Mouse (Mus musculus) WW6 (cell line): ENCODE measurements at regions not wholly inside any gene's neighbourhood (a gene's known extent, or its start where the extent isn't known, plus 50 kb on each side); places are given as distances from the start of the nearest gene placed in this dataset.

ENCODE experiments used
- DNase-seq: peaks from one replicate; pipeline ENCODE4 v3.0.0-alpha.2; 2013; ENCODE audit warnings: low read depth, low spot score

DNA sequence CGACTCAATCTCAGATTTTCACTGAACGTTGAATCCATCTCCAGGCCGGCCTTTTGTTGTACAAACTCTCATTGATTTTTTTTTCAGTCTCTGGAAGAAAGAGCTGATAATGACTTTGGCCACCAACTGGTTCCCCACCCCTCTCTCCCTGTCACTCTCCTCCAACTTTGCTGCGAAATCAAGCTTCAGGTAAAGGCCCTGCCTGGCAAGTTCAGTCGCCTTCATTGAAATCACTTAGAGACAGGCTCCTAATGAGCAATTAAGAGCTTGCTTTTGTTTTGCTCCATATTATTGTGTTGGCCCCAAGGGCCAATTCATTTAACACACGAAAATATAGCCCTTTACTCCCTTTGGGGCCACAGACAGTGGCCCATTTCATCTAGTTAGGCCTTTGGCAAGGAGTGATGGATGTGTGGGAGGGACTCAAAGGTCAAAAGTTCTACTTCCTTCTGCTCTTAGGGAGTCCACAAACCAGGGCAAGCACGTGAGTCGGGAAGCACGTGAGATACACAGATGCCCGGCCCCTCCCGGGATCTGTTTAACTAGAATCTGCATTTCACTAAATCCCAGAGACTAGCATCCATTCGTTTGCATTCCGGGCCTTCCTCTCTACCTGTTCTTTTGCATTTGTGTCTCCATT is 120.0 kb downstream of the Dact1 start:
- DNase-seq = peak; percentile 31

DNA sequence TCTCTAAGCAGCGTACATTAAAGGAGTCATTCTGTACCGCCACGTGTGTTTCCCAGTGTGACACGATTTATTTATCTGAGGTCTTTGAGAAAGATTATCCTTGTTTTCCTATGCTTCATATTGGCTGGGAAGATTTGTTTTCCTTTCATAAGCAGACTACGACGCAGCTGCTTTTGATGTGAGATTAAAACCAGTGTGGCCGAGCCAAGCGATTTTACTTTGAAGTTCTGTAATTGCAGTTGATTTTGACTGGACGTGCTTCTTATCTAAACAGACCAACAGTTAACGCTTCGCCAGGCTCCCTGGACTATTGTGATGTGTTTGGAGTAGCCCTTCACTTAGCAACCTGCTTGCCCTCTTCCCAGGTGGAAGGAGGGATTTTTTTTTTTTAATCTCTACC is 120.6 kb downstream of the Dact1 start:
- DNase-seq = no peak

DNA sequence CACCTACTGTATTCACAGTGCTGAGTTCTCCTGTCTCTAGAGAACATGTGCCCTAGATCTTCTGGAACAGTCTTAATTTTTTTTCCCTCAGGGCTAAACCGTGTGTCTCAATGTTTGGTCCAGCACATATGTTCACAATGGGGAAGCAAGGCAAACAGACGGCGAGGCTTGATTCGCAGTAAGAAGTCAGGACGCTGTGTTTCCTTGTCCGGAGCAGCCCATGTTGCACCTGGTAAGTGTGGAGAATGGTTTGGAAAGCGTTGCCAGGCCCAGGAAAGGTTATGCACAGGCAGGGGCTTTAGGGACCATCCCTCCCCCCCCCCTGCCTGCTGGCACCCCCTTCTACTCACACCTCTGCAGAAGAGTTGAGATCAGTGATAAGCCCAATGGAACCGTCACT is 121.4 kb downstream of the Dact1 start:
- no peak for DNase-seq

DNA sequence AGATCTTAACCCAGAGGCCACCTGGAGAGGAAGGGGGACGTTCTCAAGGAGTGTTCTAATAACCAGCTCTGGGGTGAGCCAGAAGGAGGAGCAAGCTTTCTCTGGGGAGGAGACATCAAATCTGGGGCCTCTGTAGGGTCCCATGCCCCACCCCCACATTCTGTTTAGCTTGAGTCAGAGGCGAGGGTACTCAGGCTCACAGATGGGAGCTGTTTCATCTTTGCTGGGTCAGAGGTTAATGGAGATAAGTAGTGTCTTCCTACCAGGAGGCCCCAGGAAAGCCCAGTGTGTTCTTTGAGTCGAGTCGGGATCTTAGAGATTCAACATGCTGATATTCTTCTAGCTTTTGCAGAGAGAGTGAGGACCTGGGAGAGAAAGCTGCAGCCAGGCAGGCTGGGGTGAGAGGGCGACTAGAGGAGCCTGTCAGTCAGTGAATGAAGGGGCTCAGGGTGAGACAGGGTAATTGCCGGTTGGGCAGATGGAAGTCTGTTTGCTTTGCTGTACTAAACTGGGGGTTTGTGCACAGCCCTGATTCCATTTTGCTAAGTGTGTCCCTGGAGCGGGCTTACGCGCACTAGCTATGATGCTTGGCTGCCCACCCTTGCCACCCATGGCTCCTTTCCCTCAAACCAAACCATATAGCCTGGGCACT is 124.0 kb downstream of the Dact1 start:
- no peak for DNase-seq

DNA sequence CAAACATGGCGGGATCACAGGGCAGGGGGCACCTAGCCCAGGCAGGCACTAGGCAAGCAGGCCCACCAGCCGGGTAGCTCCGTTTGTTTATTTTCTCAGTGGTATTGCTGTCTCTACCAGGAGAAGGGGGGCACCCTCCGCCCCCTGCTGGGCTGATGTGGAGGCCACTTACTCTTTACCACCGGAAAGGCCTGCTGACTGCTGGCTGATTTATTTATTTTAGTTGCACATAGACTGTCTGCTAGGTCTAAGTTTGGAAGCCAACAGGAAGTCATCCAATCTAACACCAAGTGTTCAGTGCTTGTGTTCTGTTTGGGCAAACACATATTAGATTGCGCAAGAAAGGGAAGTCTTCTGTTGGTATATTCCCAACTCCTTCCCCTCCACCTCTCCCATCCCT is 128.6 kb downstream of the Dact1 start:
- DNase-seq = no peak

DNA sequence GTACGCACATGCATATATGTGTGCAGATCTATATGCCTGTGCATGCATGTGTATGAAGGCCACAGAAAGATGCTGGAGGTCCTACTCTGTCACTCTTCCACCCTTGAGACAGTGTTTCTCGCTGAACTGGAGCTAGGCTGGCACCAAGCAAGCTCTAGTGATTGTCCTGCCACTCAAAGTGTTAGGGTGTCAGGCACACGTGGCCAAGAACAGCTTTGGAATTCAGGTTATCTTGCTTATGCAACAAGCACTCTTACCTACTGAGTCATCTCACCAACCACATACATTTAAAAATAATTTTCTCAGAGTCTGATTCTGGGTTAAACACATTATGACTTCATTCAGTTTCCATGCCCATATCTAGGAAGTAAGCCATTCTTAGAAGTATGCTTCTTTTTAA is 131.2 kb downstream of the Dact1 start:
- DNase-seq = no peak

DNA sequence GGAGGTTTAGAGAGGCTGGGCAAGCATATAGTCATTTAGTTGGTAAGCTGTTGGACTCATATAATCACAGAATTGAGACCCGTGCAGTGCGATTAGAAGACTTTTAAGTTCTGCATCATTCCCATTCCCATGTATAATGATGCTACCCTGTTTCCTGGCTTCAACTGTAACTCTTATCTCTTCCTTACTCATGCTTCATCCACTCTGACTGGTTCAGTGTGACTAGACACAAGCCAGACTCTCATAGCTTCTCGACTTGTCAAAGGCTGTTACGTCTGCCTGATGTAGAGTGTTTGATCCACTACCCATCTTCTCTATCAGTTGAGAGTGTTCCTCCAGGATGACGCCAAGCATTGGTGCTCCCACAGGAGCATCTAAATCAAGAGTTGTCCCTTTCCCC is 131.6 kb downstream of the Dact1 start:
- DNase-seq = no peak

DNA sequence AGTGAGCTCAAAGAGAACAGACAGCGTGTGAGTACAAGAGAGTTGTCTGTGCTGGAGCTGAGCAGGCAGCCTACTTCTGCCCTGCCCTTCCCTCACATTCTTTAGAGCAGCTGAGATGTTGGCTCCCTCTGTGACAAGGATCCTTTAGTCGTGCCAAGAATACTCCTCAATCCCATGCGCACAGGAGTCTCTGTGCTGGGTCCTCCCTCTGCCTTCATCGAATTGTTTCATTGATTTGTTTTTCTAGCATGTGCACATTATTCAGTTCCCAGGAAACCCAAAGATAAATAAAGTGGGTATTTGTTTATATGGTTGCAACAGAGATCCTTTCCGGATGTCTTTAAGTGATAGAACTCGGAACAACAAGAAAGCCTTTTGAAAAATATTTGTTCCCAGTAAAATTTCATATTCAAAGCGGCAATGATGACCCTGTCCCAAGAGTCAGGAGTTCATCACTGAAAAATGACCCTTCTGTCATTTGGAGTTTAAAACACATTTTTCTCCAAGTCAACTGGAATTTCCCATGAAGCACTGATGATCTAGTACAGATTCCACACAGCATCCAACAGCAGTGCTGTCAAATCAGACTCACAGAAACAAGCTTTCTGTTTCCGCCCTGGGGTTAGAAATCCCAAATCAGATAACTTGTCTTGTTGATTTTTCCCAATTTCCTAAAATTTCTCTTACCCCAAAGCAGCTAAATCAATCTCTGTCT is 136.7 kb downstream of the Dact1 start:
- no peak for DNase-seq

DNA sequence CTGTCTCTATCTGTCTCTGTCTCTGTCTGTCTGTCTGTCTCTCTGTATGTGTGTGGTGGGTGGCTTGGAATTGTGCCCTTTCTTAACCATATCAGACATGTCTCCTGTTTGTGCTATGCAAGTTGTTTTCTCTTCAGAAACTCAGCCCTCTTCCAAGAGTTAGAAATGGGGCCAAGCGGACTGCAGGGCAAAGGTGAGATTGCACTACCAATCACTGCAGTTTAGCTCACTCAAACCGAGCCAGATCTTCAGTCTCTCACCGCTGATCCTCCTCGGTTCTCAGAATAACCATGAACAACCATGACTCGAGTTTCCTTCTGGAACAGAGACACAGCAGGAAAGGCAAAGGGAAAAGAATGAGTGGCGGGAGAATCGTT is 137.2 kb downstream of the Dact1 start:
- no peak for DNase-seq

DNA sequence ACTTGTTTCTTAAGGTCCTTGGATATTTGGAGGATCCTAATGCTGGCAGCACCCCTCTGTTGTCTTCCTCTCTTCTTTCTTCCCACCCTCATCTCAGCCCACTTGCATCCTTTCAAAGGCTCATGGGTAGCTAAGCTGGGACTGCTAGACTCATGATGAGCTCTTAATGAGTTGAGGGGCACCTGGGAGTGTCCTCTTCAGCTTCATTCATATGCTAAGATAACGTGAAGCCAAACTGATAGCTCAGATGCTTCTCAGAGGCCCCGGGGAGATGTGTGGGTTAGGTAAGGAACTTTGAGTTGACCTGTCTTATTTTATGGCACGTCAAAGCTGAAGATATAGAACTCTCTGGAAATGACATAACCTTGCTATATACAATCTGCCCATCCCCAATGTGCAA is 139.3 kb downstream of the Dact1 start:
- peak; percentile 26 for DNase-seq

DNA sequence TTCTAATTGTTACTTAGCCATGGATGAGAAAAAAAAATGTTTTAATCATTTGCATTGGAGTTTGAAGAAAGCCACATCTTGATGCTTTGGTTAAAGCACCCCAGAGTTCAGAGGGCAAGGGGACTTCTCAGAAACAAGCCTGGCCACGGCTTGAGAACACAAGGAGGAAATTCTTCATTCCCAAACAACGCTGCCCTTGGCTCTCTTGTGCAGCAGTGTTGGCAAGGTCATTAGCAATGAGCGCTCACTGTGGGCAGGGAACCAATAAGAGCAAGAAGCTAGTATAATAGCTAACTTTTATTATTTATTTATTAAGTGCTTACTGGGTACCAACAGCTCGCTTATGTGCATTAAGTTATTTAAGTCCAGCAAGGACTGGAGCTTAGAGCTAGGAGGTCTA is 140.4 kb downstream of the Dact1 start:
- DNase-seq = no peak

DNA sequence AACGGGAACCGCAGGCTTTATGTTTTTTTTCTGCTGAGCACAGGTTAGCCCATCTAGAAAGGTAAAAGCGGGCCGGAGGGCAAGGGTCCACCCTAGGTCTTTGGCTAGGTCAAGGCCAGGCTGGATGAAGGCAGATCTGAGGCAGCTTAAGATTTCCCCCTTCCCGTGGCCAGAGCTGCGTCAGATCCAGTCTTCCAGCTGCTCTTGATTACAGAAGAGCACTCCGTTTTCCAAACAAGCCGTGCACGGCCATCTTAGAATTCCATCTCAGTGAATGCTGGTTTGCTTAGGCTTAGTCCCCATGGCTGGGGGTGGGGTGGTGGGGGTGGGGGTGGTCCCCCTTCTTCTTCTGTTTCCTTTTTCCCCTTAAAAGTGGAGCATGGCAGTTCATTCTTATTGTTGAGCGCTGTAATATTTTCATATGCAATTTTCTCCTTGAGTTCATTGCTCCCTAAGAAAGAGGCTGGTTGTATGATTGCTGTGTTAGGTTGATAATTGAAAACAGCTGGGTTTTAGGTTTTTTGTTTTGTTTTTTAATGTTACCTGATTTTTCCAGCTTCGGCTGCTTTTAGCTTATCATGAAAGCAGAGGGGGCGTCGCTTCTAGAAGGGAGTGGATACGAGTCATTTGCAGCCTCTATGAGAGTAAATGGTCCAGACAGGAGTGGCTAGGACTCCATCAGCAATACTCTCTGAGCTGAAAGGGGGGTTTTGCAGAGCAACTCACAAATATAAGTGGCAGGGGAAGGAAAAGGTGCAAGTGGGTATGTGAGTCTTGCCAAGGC is 141.2 kb downstream of the Dact1 start:
- no peak for DNase-seq

DNA sequence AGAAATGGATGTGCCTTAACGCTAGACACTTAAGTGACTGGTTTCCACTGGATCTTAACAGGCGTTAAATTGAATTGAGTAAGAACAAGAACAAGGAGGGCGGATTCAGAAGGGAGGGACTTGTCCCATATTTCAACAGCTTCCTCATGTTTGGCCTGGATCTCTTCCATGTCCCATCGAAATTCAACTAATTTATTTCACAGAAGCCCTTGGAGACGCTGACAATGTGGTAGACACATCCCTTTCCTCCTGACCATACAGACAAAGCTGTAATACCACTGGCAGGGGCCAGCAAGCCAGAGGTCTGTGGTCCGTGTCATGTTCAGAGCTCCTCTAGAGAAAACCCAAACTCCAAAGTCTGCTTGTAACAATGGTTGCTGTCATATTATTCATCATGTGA is 147.2 kb downstream of the Dact1 start:
- no peak for DNase-seq

DNA sequence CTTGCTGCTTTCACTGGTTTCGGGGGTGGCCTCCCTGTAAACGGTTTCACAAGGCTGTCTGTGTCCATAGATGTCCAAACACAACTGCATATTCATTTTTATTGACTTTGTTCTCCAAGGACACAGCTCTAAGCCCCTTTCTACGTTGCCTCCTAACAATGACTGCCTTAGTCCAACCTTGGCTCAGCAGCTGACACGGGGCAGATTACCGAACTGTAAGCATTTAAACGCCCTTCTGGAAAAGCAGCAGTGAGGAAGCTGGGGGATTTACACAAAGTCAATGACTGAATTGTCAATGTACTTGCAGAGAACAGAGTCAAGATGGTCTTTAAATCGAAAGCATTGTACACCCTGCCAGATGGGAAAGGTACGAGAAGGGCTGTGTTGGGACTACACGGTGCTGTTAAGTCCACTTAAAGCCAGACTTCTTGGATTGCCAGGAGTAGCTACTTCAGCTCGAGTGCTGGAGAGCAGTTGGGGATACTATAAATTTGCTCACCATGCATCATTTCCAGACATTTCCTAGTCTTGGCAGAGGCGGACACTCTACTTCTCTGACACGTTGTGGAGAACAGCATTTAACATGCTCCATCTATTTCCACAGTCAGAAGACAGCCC is 149.0 kb downstream of the Dact1 start:
- no peak for DNase-seq

DNA sequence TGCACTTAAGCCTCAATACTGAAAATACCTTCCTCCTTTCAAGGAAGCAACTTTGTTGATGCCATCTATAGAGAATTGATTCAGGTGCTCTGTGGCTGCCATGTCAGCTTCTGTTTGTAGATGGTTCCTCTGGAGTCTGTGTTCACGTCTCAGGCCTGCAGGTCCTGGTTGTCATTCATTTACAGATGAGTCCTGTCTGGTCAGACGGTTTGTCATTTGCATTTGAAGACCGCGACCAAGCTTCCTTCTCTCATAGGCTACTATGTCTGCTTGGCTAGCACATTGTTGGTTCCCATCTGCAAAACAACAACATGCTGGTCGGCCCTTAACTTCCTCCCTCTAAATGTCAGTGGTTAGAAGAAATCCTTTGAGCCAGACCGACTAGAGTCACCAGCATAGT is 151.0 kb downstream of the Dact1 start:
- no peak for DNase-seq

DNA sequence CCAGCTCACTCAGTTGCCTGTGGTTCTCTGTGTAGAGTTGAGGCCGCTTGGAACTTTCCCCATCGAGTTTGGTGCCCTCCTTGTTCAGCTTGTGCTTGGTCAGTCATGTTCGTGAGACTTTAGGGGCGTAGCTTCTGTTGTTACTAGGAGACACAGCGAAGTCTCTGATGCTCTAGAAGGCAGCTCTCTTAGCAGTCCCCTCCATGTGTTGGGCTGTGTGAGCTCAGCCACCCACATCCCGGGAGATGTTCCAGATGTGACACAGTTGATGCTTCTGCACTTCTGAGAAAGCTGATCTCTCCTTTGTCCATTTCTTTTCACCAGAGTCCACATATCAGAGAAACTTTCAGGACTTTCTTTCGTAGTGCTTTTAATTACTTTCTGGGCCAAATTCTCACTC is 158.1 kb downstream of the Dact1 start:
- DNase-seq = no peak

DNA sequence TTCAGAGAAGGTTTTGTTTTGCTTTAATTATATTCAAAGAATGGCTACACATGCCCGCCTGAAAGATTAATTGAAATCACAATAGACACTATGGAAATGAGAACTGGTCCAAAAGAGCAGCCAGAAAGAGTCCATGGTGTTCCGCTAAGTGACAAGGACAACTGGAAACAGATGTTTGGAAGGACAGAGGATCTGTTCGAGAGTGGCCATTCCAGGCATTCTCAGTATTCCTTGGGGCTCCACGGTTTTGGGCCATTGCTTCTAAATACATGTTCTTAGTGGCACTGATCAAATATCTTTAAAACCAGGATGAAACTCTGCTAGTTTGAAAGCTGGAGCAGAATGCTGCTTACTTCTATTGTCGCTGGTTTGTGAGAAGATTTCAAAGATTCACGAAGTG is 158.6 kb downstream of the Dact1 start:
- DNase-seq = no peak

DNA sequence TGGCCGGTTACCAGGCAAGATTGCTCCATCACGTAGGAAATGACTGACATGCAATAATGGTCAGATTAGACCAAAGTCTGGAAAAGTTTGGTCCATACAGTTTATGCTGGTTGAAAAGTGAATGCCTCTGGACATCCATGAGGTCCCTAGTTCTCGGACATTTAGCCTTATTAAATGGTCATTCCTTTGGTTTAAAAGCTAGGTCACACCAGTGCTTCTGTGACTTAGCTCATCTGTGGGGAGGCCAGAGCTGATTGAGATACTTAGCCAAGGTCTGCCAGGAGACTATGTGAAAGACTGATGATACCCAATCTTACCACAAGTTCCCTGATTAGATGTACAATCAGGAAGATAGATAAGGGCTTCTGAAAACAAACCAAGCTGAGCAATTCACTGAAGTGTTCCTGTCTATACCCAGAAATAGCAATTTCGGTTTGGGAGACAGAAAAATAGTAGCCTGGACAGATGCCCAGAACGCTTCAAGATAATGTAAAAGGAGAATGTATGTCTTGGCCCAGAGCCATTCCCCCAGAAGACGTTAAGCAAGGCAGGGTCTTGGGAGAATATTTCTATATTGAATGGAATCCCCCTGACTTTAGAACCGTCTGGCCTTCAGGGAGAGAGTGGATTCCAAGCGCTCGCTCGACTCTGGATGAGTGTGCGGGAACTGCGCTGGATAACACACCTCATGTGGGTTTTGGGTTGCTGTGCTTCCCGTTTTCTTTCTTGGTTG is 161.5 kb downstream of the Dact1 start:
- DNase-seq = no peak

DNA sequence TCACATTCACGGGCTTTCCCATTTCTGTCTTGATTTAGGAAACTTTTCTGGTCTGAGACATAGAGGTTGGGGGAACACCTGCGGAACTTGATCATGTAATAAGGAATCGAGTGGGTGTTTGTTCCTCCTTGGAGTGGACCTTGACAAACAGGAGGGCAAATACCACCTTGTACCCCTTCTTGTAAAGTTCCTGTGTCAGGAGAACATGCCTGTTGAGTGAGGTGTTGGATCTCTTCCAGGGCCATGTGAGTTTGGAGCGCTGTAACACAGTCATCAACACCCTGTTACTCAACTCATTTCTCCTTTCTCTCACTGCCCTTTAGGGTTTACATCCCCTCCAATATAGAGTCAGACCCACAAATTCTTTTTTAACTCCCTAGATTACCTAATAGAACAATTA is 162.0 kb downstream of the Dact1 start:
- no peak for DNase-seq

DNA sequence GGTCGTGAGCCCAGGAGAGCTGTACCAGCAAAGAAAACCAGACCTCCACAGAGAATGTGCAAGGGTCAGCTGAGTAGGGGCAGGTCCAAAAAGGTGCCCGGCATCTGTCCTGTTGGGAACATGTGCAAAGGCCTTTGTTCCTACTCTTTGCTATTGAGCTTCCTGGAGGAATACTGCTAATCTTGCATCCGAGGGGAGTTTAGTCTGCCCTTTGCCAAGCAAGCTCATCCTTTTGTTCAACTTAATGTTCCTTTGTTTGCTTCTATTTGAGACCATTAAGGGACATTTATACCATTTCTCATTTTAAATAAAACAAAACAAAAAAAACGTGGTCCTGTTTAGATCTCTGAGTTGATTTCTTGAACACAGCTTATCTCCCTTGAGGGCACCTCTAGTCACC is 166.6 kb downstream of the Dact1 start:
- no peak for DNase-seq

DNA sequence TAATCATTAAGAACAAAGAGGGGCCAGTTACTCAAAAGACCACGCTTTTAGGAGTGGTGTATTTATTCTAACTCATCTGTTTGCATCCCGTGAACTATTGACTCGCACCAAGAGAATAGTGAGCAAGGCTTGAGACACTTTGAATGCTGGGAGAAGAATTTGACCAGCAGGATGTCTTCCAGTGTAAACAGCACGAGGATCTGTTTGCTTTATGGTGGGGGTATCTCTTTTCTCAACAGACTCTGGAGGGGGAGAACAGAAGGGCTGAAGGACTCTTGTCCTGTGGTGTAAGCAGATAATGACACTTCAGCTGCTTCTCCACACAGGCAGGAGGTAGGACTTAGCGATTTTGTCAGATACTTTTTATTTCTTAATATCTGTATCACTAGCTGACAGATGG is 168.0 kb downstream of the Dact1 start:
- no peak for DNase-seq
